Mouse (Mus musculus): ENCODE data around the gene 2310034G01Rik. TPM values are rescaled to one million over a fixed set of nuclear protein-coding genes. Genes with fewer than 3 reads are reported as not detected.

2310034G01Rik gene
- polyA plus RNA-seq, 1 experiment from 2014 or later = 1.0 TPM

DNA sequence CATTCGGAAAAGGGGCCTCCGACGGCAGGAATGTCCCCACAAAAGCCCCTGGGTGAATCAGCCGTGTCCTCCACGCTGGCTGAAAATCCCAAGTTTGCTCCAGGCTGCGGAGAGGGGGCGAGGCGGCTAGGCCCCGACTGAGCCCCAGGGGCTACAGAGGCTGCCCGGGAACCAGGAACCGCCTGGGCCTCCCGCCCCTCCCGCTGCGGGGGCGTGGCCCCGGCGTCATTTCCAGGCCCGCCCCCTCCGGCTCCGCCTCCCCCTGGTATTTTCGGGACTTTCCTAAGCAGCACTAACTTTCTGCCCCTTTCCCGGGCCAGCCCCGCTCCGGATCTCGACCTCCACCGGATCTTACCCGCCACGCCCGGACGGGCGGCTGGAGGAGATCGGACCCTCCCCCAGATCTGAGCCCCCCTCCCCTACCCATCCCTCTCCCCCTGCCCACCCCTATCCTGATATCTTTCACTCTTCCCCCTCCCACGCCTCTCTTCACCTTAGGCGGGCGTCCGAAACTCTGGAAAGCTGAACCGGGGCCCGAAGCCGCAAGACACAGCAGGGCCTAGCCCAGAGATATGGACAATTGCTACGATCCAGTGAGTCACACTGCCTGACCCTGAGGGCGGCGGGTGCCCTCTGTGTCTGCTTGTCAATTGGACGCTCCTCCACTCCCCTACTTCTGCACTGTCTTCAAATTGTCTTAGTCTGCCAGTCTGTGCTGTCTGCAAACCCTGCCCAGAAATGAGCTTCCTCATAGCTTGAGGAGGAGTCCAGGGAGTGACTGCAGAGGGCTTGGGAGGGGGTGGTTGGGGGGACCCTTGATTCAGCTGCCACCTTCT is 44.5 kb downstream of the 2310034G01Rik start:
- peak; percentile 83 for DNase-seq (ENCODE audit: extremely low spot score, low spot score)
- H3K4me3 ChIP-seq = peak overlapping the region; percentile 63
- H3K36me3 ChIP-seq (replicated peaks) = peaks cover 10% of the 10 kb centered on the region; the same call in 1 of the 2 replicates
- peak overlapping the region; percentile 81 for H3K27ac ChIP-seq
- H3K27me3 ChIP-seq (ENCODE audit: poor library complexity, severe bottlenecking) = peaks cover 62% of the 10 kb centered on the region
- H3K9me3 ChIP-seq = no peaks in the 10 kb centered on the region
- under 1% methylated on average over 43 of the region's 43 CpGs for WGBS
- H3K4me1 ChIP-seq = peaks cover 43% of the 10 kb centered on the region

DNA sequence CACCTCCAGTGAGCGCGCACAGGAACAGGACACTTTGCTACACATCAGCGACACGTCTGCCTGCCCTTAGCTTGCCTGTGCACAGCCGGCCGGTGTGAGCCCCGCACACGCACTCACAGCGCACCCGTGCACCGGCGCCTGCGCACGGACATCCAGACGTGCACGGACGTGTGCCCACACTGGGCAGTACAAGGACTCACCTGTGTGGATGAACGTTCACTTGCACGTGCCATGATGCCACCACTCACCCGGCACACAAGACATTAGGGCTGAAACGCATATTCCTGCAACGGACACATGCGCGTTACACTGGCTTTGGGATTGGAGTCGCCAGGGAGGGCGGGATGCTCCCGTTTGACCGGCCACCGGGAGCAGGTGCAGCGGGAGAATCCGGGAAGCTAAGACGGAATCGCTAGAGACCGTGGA is 45.2 kb downstream of the 2310034G01Rik start:
- Histone ChIP-seq H3K27ac (peak overlapping the region; percentile 81), H3K9me3 (no peaks in the 10 kb centered on the region), H3K4me1 (peaks cover 43% of the 10 kb centered on the region), H3K36me3 (replicated peaks) (peaks cover 3% of the 10 kb centered on the region; the same call in 1 of the 2 replicates), H3K27me3 (ENCODE audit: poor library complexity, severe bottlenecking) (peaks cover 55% of the 10 kb centered on the region), H3K4me3 (peak overlapping the region; percentile 63)
- under 1% methylated on average over 34 of the region's 34 CpGs for WGBS
- no peak for DNase-seq (ENCODE audit: extremely low spot score, low spot score)

- H3K27me3 ChIP-seq (ENCODE audit: poor library complexity, severe bottlenecking) = peaks cover 49% of the 10 kb centered on the region
- WGBS = under 1% methylated on average over 39 of the region's 39 CpGs
Observed at GRCm38 (mm10) chr19:46304216-46304841, 45.8 kb downstream of the 2310034G01Rik start, which contains the start of gene Nfkb2. Gene Nfkb2 (plus strand): TSS chr19:46304320.

GRCm38 (mm10) chr19:46303251-46304215 is 46.6 kb downstream of the 2310034G01Rik start:
- 60% methylated on average over 18 of the region's 18 CpGs for WGBS

More at GRCm38 (mm10) chr19:46304216-46304841, 45.8 kb downstream of the 2310034G01Rik start, which contains the start of gene Nfkb2:
- peak; percentile 86 for DNase-seq (ENCODE audit: extremely low spot score, low spot score)
- H3K27ac ChIP-seq = peak within 1 kb of the TSS; percentile 81
- no peaks in the 10 kb centered on the region for H3K9me3 ChIP-seq
- H3K4me3 ChIP-seq = peak within 1 kb of the TSS; percentile 63
- H3K36me3 ChIP-seq (replicated peaks) = no peaks in the 10 kb centered on the region
- H3K4me1 ChIP-seq = peaks cover 43% of the 10 kb centered on the region

DNA sequence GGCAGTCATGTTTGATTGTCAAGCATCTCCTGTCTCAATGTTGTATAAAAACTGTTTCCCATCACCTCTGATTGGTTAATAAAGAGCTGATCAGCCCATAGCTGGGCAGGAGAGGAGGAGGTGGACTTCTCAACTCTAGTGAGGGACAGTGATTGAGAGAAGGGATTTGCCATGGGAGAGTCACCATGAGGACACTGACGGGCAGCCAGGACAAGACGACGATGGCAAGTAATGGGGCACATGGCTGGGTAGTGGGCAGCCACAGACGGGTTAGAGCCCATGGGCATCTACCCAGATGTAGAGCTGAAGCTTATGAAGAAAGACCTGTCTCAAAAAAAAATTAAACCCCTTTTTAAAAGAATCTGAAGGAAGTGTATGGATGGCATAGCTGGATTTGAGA is 47.6 kb downstream of the 2310034G01Rik start:
- H3K9me3 ChIP-seq = no peaks in the 10 kb centered on the region
- WGBS = 90% methylated on average over 4 of the region's 4 CpGs
- no peak overlapping the region for H3K4me3 ChIP-seq
- peaks cover 33% of the 10 kb centered on the region for H3K4me1 ChIP-seq
- peaks cover 31% of the 10 kb centered on the region for H3K27me3 ChIP-seq (ENCODE audit: poor library complexity, severe bottlenecking)
- H3K36me3 ChIP-seq (replicated peaks) = no peaks in the 10 kb centered on the region
- no peak for DNase-seq (ENCODE audit: extremely low spot score, low spot score)
- H3K27ac ChIP-seq = no peak overlapping the region

More at GRCm38 (mm10) chr19:46303251-46304215, 46.6 kb downstream of the 2310034G01Rik start:
- Histone ChIP-seq H3K9me3 (no peaks in the 10 kb centered on the region), H3K4me3 (peak overlapping the region; percentile 63), H3K27me3 (ENCODE audit: poor library complexity, severe bottlenecking) (peaks cover 41% of the 10 kb centered on the region), H3K4me1 (peaks cover 36% of the 10 kb centered on the region), H3K27ac (no peak overlapping the region; the same call in 1 of the 2 replicates), H3K36me3 (replicated peaks) (no peaks in the 10 kb centered on the region)
- DNase-seq (ENCODE audit: extremely low spot score, low spot score) = no peak

GRCm38 (mm10) chr19:46300294-46301045 is 49.6 kb downstream of the 2310034G01Rik start:
- no peak overlapping the region for H3K27ac ChIP-seq
- H3K4me1 ChIP-seq = peaks cover 20% of the 10 kb centered on the region
- no peak overlapping the region for H3K4me3 ChIP-seq
- DNase-seq (ENCODE audit: extremely low spot score, low spot score) = no peak
- no peaks in the 10 kb centered on the region for H3K36me3 ChIP-seq (replicated peaks)
- WGBS = 40% methylated on average over 8 of the region's 8 CpGs
- no peaks in the 10 kb centered on the region for H3K9me3 ChIP-seq
- peaks cover 13% of the 10 kb centered on the region for H3K27me3 ChIP-seq (ENCODE audit: poor library complexity, severe bottlenecking)

MicroRNAs within 50 kb of the gene (microRNA counts, 519-probe panel; counts per million panel counts)
- microRNA mmu-miR-146b = 341 counts per million, percentile 65 among the panel's probes with 10 or more counts

Small RNAs within 50 kb of the gene (microRNA-seq; reads per million reads assigned to microRNA genes)
- gene Mir146b = 1.8 reads per million

Other genes with a start within 250 kb of the 2310034G01Rik start
- gene Elovl3, start 218.4 kb downstream of the 2310034G01Rik start, polyA plus RNA-seq (2016; fragmentation: Nextera tagmentation; extraction: Ambion mirVana) = 0.07 and 0.17 TPM in 2 replicates
- gene Pitx3, start 202.0 kb downstream of the 2310034G01Rik start, polyA plus RNA-seq (2016; fragmentation: Nextera tagmentation; extraction: Ambion mirVana) = 0.18 and 0.25 TPM in 2 replicates
- gene Gbf1, start 197.8 kb downstream of the 2310034G01Rik start, polyA plus RNA-seq (2016; fragmentation: Nextera tagmentation; extraction: Ambion mirVana) = 36.9 and 41.8 TPM in 2 replicates
- 3.8 and 3.9 TPM in 2 replicates for gene Nfkb2, start 46.0 kb downstream of the 2310034G01Rik start, polyA plus RNA-seq (2016; fragmentation: Nextera tagmentation; extraction: Ambion mirVana)
- gene Psd, start 23.1 kb downstream of the 2310034G01Rik start, polyA plus RNA-seq (2016; fragmentation: Nextera tagmentation; extraction: Ambion mirVana) = 2.8 and 2.9 TPM in 2 replicates
- gene Fbxl15, start 22.1 kb downstream of the 2310034G01Rik start, polyA plus RNA-seq (2016; fragmentation: Nextera tagmentation; extraction: Ambion mirVana) = 17.9 and 18.0 TPM in 2 replicates
- 206 and 224 TPM in 2 replicates for gene Cuedc2, start 11.6 kb downstream of the 2310034G01Rik start, polyA plus RNA-seq (2016; fragmentation: Nextera tagmentation; extraction: Ambion mirVana)
- gene Mfsd13a, start 9.2 kb downstream of the 2310034G01Rik start, polyA plus RNA-seq (2016; fragmentation: Nextera tagmentation; extraction: Ambion mirVana) = 12.5 and 13.3 TPM in 2 replicates
- 172 and 185 TPM in 2 replicates for gene Actr1a, start 45.4 kb upstream of the 2310034G01Rik start, polyA plus RNA-seq (2016; fragmentation: Nextera tagmentation; extraction: Ambion mirVana)
- 47.5 and 50.8 TPM in 2 replicates for gene Sufu, start 46.6 kb upstream of the 2310034G01Rik start, polyA plus RNA-seq (2016; fragmentation: Nextera tagmentation; extraction: Ambion mirVana)
- 16.6 and 19.3 TPM in 2 replicates for gene Trim8, start 151.4 kb upstream of the 2310034G01Rik start, polyA plus RNA-seq (2016; fragmentation: Nextera tagmentation; extraction: Ambion mirVana)
- gene Arl3, start 222.9 kb upstream of the 2310034G01Rik start, polyA plus RNA-seq (2016; fragmentation: Nextera tagmentation; extraction: Ambion mirVana) = 196 and 201 TPM in 2 replicates
- 16.6 and 17.9 TPM in 2 replicates for gene Sfxn2, start 223.1 kb upstream of the 2310034G01Rik start, polyA plus RNA-seq (2016; fragmentation: Nextera tagmentation; extraction: Ambion mirVana)
- 38.4 and 43.4 TPM in 2 replicates for gene Wbp1l, start 248.8 kb upstream of the 2310034G01Rik start, polyA plus RNA-seq (2016; fragmentation: Nextera tagmentation; extraction: Ambion mirVana)

Measured in forebrain, embryonic 10.5 days (tissue).